ENCODE assay signal across 9 mouse cellular contexts in the genomic region with DNA sequence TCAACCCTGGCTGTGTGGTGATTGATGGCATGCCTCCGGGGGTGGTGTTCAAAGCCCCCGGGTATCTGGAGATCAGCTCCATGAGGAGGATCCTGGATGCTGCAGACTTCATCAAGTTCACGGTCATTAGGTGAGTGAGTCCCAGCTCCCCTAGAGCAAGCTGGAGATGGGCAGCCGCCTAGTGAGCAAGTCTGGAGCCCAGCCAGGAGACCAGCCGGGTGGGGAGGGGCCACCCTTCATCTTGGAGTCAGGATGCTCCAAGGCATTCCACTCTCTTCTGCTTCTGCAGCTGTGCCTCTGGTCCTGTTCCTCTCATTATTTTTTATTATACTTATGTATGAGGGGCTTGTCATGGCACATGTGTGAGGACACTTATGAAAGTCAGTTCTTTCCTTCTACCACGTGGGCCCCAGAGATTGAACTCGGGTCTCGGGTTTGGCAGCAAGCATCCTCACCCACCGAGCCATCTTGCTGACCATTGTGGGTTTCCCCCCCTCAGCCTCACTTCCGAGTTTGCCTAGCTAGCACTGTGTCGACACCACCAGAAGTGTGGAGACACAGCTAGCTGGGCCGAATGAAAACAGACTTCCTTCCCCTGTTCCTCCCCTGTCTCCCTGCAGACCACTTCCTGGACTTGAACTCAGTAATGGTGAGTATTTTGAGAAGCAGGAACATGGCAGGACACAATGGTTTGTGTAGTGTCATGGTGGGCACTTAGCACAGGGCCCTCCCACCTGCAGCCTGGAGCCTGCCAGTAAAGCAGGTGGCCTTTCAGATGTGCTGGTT. TPM values are rescaled to one million over a fixed set of nuclear protein-coding genes. Genes with fewer than 3 reads are reported as not detected.
DNase-seq lines count a peak whose midpoint lies in the region; ATAC-seq and TF ChIP-seq lines count a peak whose summit lies in the region.
"Had no signal": no experiment of that assay in that cellular context is flagged by ENCODE, and none has a peak within 500 bp of the region (broad histone marks: within the 10 kb centered on the region; RNA-seq: fewer than 3 reads in every experiment).

No protein-coding gene starts in this region.

- DNase-seq in hindbrain, postnatal 0 days (ENCODE audit: low spot score), result peak; percentile 54
- no peak for DNase-seq in hindbrain, embryonic 10.5 days (ENCODE audit: low spot score)
- DNase-seq in lung, postnatal 0 days (ENCODE audit: low spot score), result peak; percentile 33
- no peak for DNase-seq in lung, postnatal 4 days
- DNase-seq in liver, postnatal 0 days, result peak; percentile 59
- DNase-seq in gastrocnemius, postnatal 25 days, result no peak
- DNase-seq in urinary bladder, postnatal 36 days (ENCODE audit: low spot score in 2 of 2), result no peak

- H3K9me3 ChIP-seq in hindbrain, postnatal 0 days (ENCODE audit: low read length), result no peaks in the 10 kb centered on the region
- 0 out of 2 replicates have a peak, but pooled peaks cover under 1% of the 10 kb centered on the region for H3K9me3 ChIP-seq in hindbrain, embryonic 10.5 days
- H3K9me3 ChIP-seq in lung, postnatal 0 days (ENCODE audit: low read length), result no peaks in the 10 kb centered on the region
- no peaks in the 10 kb centered on the region; the same call in 1 of the 2 replicates for H3K9me3 ChIP-seq in liver, postnatal 0 days (ENCODE audit: low read length)
- H3K9me3 ChIP-seq: midbrain, embryonic 15.5 days had no signal

- TF ChIP-seq CTCF in hindbrain, postnatal 0 days (IDR thresholded peaks at IDR 0.05; ENCODE audit: low read depth), result no peak
- no peak for TF ChIP-seq CTCF in lung, postnatal 0 days (IDR thresholded peaks at IDR 0.05)
- TF ChIP-seq CTCF in liver, postnatal 0 days (IDR thresholded peaks at IDR 0.05; ENCODE audit: low read depth), result no peak

- H3K36me3 ChIP-seq in hindbrain, postnatal 0 days (ENCODE audit: insufficient read depth, low read length), result peaks cover 5% of the 10 kb centered on the region; the same call in 1 of the 2 replicates
- H3K36me3 ChIP-seq in hindbrain, embryonic 10.5 days, result peaks cover 20% of the 10 kb centered on the region
- H3K36me3 ChIP-seq in lung, postnatal 0 days (ENCODE audit: insufficient read depth, low read length), result no peaks in the 10 kb centered on the region
- H3K36me3 ChIP-seq in liver, postnatal 0 days (replicated peaks; ENCODE audit: insufficient read depth, low read length), result no peaks in the 10 kb centered on the region; the same call in 1 of the 2 replicates

- ATAC-seq in hindbrain, postnatal 0 days, result no peak
- no peak for ATAC-seq in lung, postnatal 0 days
- peak; percentile 57 for ATAC-seq in activated CD4-positive, CD25-positive, alpha-beta regulatory T cell, adult 4 months
- peak; percentile 58 for ATAC-seq in liver, postnatal 0 days
- ATAC-seq: midbrain, embryonic 15.5 days had no signal

- H3K4me2 ChIP-seq in hindbrain, postnatal 0 days (ENCODE audit: low read depth, low read length), result no peak overlapping the region
- H3K4me2 ChIP-seq in lung, postnatal 0 days (replicated peaks; ENCODE audit: low read depth, low read length), result no peak overlapping the region
- H3K4me2 ChIP-seq in liver, postnatal 0 days (ENCODE audit: low read depth, low read length), result no peak overlapping the region
- H3K4me2 ChIP-seq: midbrain, embryonic 15.5 days had no signal

- no peak overlapping the region for H3K9ac ChIP-seq in hindbrain, postnatal 0 days (replicated peaks; ENCODE audit: low read length)
- no peak overlapping the region for H3K9ac ChIP-seq in lung, postnatal 0 days (replicated peaks; ENCODE audit: low read depth)
- no peak overlapping the region for H3K9ac ChIP-seq in liver, postnatal 0 days (replicated peaks)
- H3K9ac ChIP-seq: midbrain, embryonic 15.5 days had no signal

- H3K4me3 ChIP-seq in hindbrain, postnatal 0 days (ENCODE audit: low read length), result no peak overlapping the region
- H3K4me3 ChIP-seq in hindbrain, embryonic 10.5 days, result no peak overlapping the region
- H3K4me3 ChIP-seq in lung, postnatal 0 days (ENCODE audit: low read depth, low read length), result no peak overlapping the region
- H3K4me3 ChIP-seq in liver, postnatal 0 days (ENCODE audit: low read depth, low read length), result no peak overlapping the region
- H3K4me3 ChIP-seq: midbrain, embryonic 15.5 days had no signal

- TF ChIP-seq EP300 in lung, postnatal 0 days (IDR thresholded peaks at IDR 0.05), result no peak
- 0 out of 2 replicates have a peak, but pooled peaks have one; percentile 11 for TF ChIP-seq EP300 in liver, postnatal 0 days (IDR thresholded peaks at IDR 0.05; ENCODE audit: low read depth)

- no peaks in the 10 kb centered on the region for H3K27me3 ChIP-seq in hindbrain, postnatal 0 days (ENCODE audit: insufficient read depth, low read length)
- no peaks in the 10 kb centered on the region for H3K27me3 ChIP-seq in hindbrain, embryonic 10.5 days (ENCODE audit: insufficient read depth, poor library complexity, severe bottlenecking)
- H3K27me3 ChIP-seq in lung, postnatal 0 days (replicated peaks; ENCODE audit: insufficient read depth, low read length), result no peaks in the 10 kb centered on the region
- no peaks in the 10 kb centered on the region for H3K27me3 ChIP-seq in liver, postnatal 0 days (ENCODE audit: insufficient read depth, low read length)
- H3K27me3 ChIP-seq: midbrain, embryonic 15.5 days had no signal

- WGBS in hindbrain, postnatal 0 days, result 52% methylated on average over 12 of the region's 12 CpGs
- WGBS in hindbrain, embryonic 10.5 days, result 82% methylated on average over 12 of the region's 12 CpGs
- WGBS in lung, postnatal 0 days, result 42% methylated on average over 12 of the region's 12 CpGs
- 41% methylated on average over 12 of the region's 12 CpGs for WGBS in liver, postnatal 0 days (ENCODE audit: insufficient replicate concordance)

- no peaks in the 10 kb centered on the region for H3K4me1 ChIP-seq in hindbrain, postnatal 0 days (ENCODE audit: insufficient read depth, low read length)
- peaks cover 14% of the 10 kb centered on the region for H3K4me1 ChIP-seq in hindbrain, embryonic 10.5 days (replicated peaks)
- peaks cover 6% of the 10 kb centered on the region for H3K4me1 ChIP-seq in lung, postnatal 0 days (ENCODE audit: insufficient read depth, low read depth, low read length)
- 0 out of 2 replicates have a peak, but pooled peaks cover 8% of the 10 kb centered on the region for H3K4me1 ChIP-seq in liver, postnatal 0 days (ENCODE audit: insufficient read depth)
- H3K4me1 ChIP-seq: midbrain, embryonic 15.5 days had no signal

- no peak overlapping the region for H3K27ac ChIP-seq in hindbrain, postnatal 0 days
- H3K27ac ChIP-seq in hindbrain, embryonic 10.5 days, result no peak overlapping the region
- no peak overlapping the region for H3K27ac ChIP-seq in lung, postnatal 0 days (ENCODE audit: low read length)
- peak overlapping the region; percentile 63 for H3K27ac ChIP-seq in liver, postnatal 0 days (ENCODE audit: low read depth)
- H3K27ac ChIP-seq: midbrain, embryonic 15.5 days had no signal

RNA-seq across cellular contexts. Expression of a gene that starts 15.2 kb away (rescaled TPM):
- 2.8 and 4.9 TPM in 2 replicates for total RNA-seq in hindbrain, postnatal 0 days (2014; rRNA removed)
- polyA plus RNA-seq in hindbrain, postnatal 0 days (2015; fragmentation: Nextera tagmentation; extraction: Ambion mirVana), result 2.0 and 2.3 TPM in 2 replicates
- polyA plus RNA-seq in hindbrain, embryonic 10.5 days (2016; fragmentation: Nextera tagmentation; extraction: Ambion mirVana), result 2.6 and 3.1 TPM in 2 replicates
- polyA plus RNA-seq in lung, postnatal 0 days (2015; fragmentation: Nextera tagmentation; extraction: Ambion mirVana), result 19.6 and 19.8 TPM in 2 replicates
- 10 to 100 TPM; 12.4 to 15.2 TPM for polyA plus RNA-seq in activated CD4-positive, CD25-positive, alpha-beta regulatory T cell, adult 4 months (2017; shearing (Covaris generic))
- polyA plus RNA-seq in liver, postnatal 0 days (2015; fragmentation: Nextera tagmentation; extraction: Ambion mirVana), result 24.4 and 26.0 TPM in 2 replicates
- total RNA-seq in gastrocnemius, postnatal 25 days (2021), result 1 to 10 TPM; 1.8 to 2.2 TPM

RNA-seq across cellular contexts. Expression of a gene that starts 30.4 kb away (rescaled TPM):
- 14.6 and 19.7 TPM in 2 replicates for total RNA-seq in hindbrain, postnatal 0 days (2014; rRNA removed)
- 11.6 and 12.6 TPM in 2 replicates for polyA plus RNA-seq in hindbrain, postnatal 0 days (2015; fragmentation: Nextera tagmentation; extraction: Ambion mirVana)
- polyA plus RNA-seq in hindbrain, embryonic 10.5 days (2016; fragmentation: Nextera tagmentation; extraction: Ambion mirVana), result 6.8 and 9.3 TPM in 2 replicates
- polyA plus RNA-seq in lung, postnatal 0 days (2015; fragmentation: Nextera tagmentation; extraction: Ambion mirVana), result 4.4 and 5.6 TPM in 2 replicates
- 1 to 10 TPM; 2.6 to 5.8 TPM for polyA plus RNA-seq in activated CD4-positive, CD25-positive, alpha-beta regulatory T cell, adult 4 months (2017; shearing (Covaris generic))
- 1.8 and 2.1 TPM in 2 replicates for polyA plus RNA-seq in liver, postnatal 0 days (2015; fragmentation: Nextera tagmentation; extraction: Ambion mirVana)
- 1 to 10 TPM; 5.3 to 5.4 TPM for total RNA-seq in gastrocnemius, postnatal 25 days (2021)

RNA-seq across cellular contexts. Expression of a gene that starts 37.6 kb away (rescaled TPM):
- total RNA-seq in hindbrain, postnatal 0 days (2014; rRNA removed), result 20.6 and 23.0 TPM in 2 replicates
- polyA plus RNA-seq in hindbrain, postnatal 0 days (2015; fragmentation: Nextera tagmentation; extraction: Ambion mirVana), result 21.5 and 21.7 TPM in 2 replicates
- polyA plus RNA-seq in hindbrain, embryonic 10.5 days (2016; fragmentation: Nextera tagmentation; extraction: Ambion mirVana), result 31.0 and 35.7 TPM in 2 replicates
- polyA plus RNA-seq in lung, postnatal 0 days (2015; fragmentation: Nextera tagmentation; extraction: Ambion mirVana), result 11.3 and 11.4 TPM in 2 replicates
- polyA plus RNA-seq in activated CD4-positive, CD25-positive, alpha-beta regulatory T cell, adult 4 months (2017; shearing (Covaris generic)), result 1 to 10 TPM; 2.1 to 2.4 TPM
- 10.2 and 10.8 TPM in 2 replicates for polyA plus RNA-seq in liver, postnatal 0 days (2015; fragmentation: Nextera tagmentation; extraction: Ambion mirVana)
- total RNA-seq in gastrocnemius, postnatal 25 days (2021), result 10 to 100 TPM; 18.6 to 20.4 TPM

Comparison
In these comparisons a context has a peak if more than half of its experiments do, and no peak if none do; other contexts are left out.
1. DNase-seq: peak in hindbrain, postnatal 0 days (single experiment), lung, postnatal 0 days (single experiment) and liver, postnatal 0 days (single experiment); none in hindbrain, embryonic 10.5 days (single experiment), lung, postnatal 4 days (0 of 2), gastrocnemius, postnatal 25 days (single experiment) and urinary bladder, postnatal 36 days (0 of 2).
2. ATAC-seq: peak in activated CD4-positive, CD25-positive, alpha-beta regulatory T cell, adult 4 months (single experiment) and liver, postnatal 0 days (single experiment); none in hindbrain, postnatal 0 days (single experiment) and lung, postnatal 0 days (single experiment).